Mouse (Mus musculus) olfactory bulb, adult 2 months (tissue): Measurements from ENCODE around the gene Dnajc5. TPM values are rescaled to one million over a fixed set of nuclear protein-coding genes. Genes with fewer than 3 reads are reported as not detected.

Source experiments
- H3K27ac ChIP-seq: fragments of 200-500 bp; 2 replicates; pipeline ENCODE4 v1.5.1; 2012; ENCODE audit warnings: low read depth, low read length; ENCODE audit not compliant: insufficient read depth
- H3K4me1 ChIP-seq: fragments of 200-500 bp; 2 replicates; pipeline ENCODE4 v1.6.1; 2012; ENCODE audit warnings: low read length; ENCODE audit not compliant: control insufficient read depth, insufficient read depth
- H3K4me3 ChIP-seq: fragments of 200-500 bp; 2 replicates; pipeline ENCODE4 v1.5.1; 2012; ENCODE audit warnings: mild to moderate bottlenecking, low read depth, low read length, moderate library complexity; ENCODE audit not compliant: insufficient read depth
- CTCF ChIP-seq: fragments of 200-500 bp; IDR thresholded peaks from 2 replicates; pipeline ENCODE4 v1.5.1; 2012; ENCODE audit warnings: low read depth, mild to moderate bottlenecking, low read length, moderate library complexity; ENCODE audit not compliant: insufficient read depth
- POLR2A ChIP-seq: fragments of 200-500 bp; IDR thresholded peaks from 2 replicates; pipeline ENCODE4 v1.6.1; 2012; ENCODE audit warnings: mild to moderate bottlenecking, low read depth, low read length, moderate library complexity; ENCODE audit not compliant: insufficient read depth
- WGBS: fragments of 180-500 bp; shearing (Covaris S2); methylation state at CpG from one replicate; pipeline ENCODE4 v1.1.7; 2018; 5-methylcytosine and 5-hydroxymethylcytosine counted together
- polyA plus RNA-seq: library from polyadenylated mRNA; stranded (reverse); fragments of >200 nt; gene quantifications from 2 replicates; pipeline ENCODE4 v1.2.4, GENCODE M21; 2012; ENCODE audit warnings: low replicate concordance; ENCODE audit not compliant: missing spikeins, insufficient read depth, insufficient read length

The Dnajc5 gene
- polyA plus RNA-seq, 1 experiment, result 447 TPM

DNA sequence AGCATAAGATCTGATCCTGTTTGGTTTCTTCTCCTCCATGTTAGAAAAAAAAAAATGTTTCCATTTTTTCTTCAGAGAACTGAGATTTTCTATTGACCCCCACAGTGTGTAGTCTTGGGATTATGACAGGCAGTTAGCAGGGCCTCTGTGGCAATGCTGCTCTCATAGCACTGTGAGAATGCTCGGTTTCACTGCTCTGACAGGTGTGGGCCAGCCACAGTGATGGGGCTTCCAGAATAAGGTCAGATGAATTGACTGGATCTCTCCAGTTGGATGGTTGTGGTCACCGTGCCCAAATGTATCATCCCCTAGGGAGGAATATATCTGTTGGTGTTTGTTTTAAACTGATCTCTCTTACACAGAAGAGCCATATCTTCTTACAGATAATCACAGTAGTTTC lies 11.1 kb upstream of the Dnajc5 start:
- WGBS, result 90% methylated on average over 2 of the region's 2 CpGs
- Histone ChIP-seq H3K4me1 (no peaks in the 10 kb centered on the region), H3K4me3 (no peak overlapping the region), H3K27ac (no peak overlapping the region)
- no peak for TF ChIP-seq POLR2A
- no peak for TF ChIP-seq CTCF

GRCm38 (mm10) chr2:181511231-181511630 lies 9.1 kb upstream of the Dnajc5 start:
- WGBS, result 93% methylated on average over 8 of the region's 8 CpGs
- Histone ChIP-seq H3K27ac (no peak overlapping the region), H3K4me1 (no peaks in the 10 kb centered on the region), H3K4me3 (no peak overlapping the region)
- TF ChIP-seq POLR2A (no peak), CTCF (no peak)

DNA sequence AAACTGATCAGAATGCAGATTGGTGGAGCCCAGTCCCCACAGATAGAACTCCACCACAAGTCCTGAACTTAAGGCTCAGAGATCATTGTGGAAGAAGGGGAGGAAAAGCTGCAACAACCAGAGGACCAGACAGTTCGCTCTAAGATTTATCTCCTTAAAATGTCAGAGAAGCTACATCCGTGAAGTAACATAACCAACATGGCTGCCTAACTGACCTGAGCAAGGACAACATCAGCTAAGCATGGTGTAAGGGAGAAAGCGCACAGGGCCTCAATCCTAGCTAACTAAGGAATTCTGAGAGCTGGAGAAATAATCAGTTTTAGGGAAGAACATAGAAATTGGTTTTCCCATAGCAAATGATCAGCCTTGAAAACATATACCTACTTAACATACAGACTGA lies 1.1 kb upstream of the Dnajc5 start:
- TF ChIP-seq CTCF (no peak), POLR2A (no peak)
- no peak overlapping the region for H3K4me3 ChIP-seq
- 81% methylated on average over 3 of the region's 3 CpGs for WGBS
- peaks cover 2% of the 10 kb centered on the region for H3K4me1 ChIP-seq
- H3K27ac ChIP-seq, result peak overlapping the region; percentile 67

DNA sequence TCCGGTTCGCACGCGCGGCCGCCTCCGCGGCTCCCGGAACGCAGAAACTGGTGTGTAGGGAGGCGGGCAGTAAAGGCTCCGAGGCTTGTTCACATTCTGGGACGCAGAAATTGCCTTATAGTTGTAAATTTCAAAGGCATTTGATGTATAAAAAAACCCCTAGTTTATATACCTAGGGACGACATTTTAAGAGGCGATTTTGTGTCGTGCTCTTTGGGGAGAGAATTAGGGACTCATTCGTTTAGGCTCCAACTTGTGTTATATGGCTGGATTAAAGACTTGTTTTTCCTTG lies 597 bp downstream of the Dnajc5 start:
- WGBS, result under 1% methylated on average over 17 of the region's 17 CpGs
- H3K4me1 ChIP-seq, result peaks cover 2% of the 10 kb centered on the region
- peak overlapping the region; percentile 92 for H3K4me3 ChIP-seq
- peak overlapping the region; percentile 83 for H3K27ac ChIP-seq
- no peak for TF ChIP-seq POLR2A
- TF ChIP-seq CTCF, result no peak

- H3K4me1 ChIP-seq, result peaks cover 2% of the 10 kb centered on the region
- no peak overlapping the region for H3K27ac ChIP-seq
- peak overlapping the region; percentile 43 for H3K4me3 ChIP-seq
- TF ChIP-seq POLR2A, result no peak
- TF ChIP-seq CTCF, result no peak
- 33% methylated on average over 10 of the region's 10 CpGs for WGBS
Observed at GRCm38 (mm10) chr2:181521491-181521890, 1.2 kb downstream of the Dnajc5 start.

- 60% methylated on average over 5 of the region's 5 CpGs for WGBS
- no peak for TF ChIP-seq POLR2A
- no peak for TF ChIP-seq CTCF
- H3K27ac ChIP-seq, result no peak overlapping the region
- H3K4me1 ChIP-seq, result peaks cover 2% of the 10 kb centered on the region
- H3K4me3 ChIP-seq, result no peak overlapping the region
Observed at GRCm38 (mm10) chr2:181522811-181523210, 2.5 kb downstream of the Dnajc5 start.

- whole genome bisulfite sequencing, result 56% methylated on average over 5 of the region's 5 CpGs
- no peak overlapping the region for H3K27ac ChIP-seq
- peaks cover 2% of the 10 kb centered on the region for H3K4me1 ChIP-seq
- no peak for TF ChIP-seq POLR2A
- TF ChIP-seq CTCF, result no peak
- H3K4me3 ChIP-seq, result no peak overlapping the region
Observed at GRCm38 (mm10) chr2:181525526-181525925, 5.2 kb downstream of the Dnajc5 start.

DNA sequence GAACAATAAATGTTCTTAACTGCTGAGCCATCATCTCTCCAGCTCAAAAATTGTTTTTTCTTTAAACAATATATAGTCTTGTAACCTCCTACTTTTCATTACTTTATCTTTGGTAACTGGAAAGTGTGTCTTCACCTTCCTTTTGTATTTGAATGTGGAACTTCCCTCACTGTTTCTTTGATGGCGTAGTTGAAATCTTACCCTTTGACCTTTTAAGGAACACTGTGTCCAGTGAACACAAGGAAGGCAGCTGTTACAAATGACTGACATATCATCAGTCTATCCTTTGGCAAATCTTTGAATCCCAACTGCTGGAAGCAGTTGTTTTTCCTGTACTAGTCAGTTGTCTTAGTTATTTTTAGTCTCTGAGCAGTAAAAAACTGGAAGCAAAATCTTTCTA lies 8.8 kb downstream of the Dnajc5 start:
- no peak for TF ChIP-seq POLR2A
- no peak for TF ChIP-seq CTCF
- 91% methylated on average over 1 of the region's 1 CpGs for WGBS
- H3K27ac ChIP-seq, result no peak overlapping the region
- H3K4me1 ChIP-seq, result no peaks in the 10 kb centered on the region
- H3K4me3 ChIP-seq, result no peak overlapping the region

DNA sequence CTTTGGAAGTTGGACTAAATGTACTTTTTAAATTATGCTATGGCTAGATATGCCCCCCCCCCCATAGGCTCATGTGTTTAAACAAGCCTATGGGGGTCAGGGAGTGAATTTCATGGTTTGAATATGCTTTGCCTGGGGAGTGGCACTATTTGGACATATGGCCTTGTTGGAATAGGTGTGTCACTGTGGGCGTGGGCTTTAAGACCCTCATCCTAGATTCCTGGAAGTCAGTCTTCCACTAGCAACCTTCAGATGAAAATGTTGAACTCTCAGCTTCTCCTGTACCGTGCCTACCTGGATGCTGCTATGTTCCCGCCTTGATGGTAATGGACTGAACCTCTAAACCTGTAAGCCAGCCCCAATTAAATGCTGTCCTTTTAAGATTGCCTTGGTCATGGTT lies 12.3 kb downstream of the Dnajc5 start:
- H3K27ac ChIP-seq, result no peak overlapping the region
- H3K4me3 ChIP-seq, result no peak overlapping the region
- WGBS, result 98% methylated on average over 3 of the region's 3 CpGs
- H3K4me1 ChIP-seq, result peaks cover 1% of the 10 kb centered on the region; the same call in 1 of the 2 replicates
- TF ChIP-seq POLR2A (no peak), CTCF (no peak)

DNA sequence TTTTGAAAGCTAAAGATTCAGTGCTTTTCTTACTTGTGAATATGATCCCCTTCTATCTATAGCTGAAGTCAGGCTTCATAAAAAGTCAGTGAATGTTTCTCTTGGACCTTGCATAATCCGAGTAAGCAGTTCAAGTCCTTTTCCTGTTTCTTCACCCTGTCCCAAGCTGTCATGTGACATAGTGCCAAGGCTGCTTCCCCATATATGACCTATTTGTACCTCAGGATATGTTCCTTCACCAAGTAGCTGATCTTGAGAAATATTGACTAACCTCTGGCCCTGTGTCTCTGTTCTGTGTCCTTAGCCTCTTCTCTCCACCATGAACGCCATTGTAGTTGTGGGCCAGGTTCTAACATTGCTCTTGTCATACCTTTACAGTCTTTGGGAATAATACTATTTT lies 16.1 kb downstream of the Dnajc5 start:
- TF ChIP-seq CTCF (no peak), POLR2A (no peak)
- Histone ChIP-seq H3K27ac (no peak overlapping the region), H3K4me1 (peaks cover 6% of the 10 kb centered on the region), H3K4me3 (no peak overlapping the region)
- WGBS, result 88% methylated on average over 2 of the region's 2 CpGs
